Mouse (Mus musculus) lung, adult 2 months (tissue): ENCODE data around the gene Ccr4. TPM values are rescaled to one million over a fixed set of nuclear protein-coding genes. Genes with fewer than 3 reads are reported as not detected.
"Not testable (repeated sequence)": the region's sequence is repeated elsewhere in the genome, so short reads cannot be mapped to it uniquely, and the experiment has no call there.

ENCODE experiments used
- DNase-seq: peaks from one replicate; pipeline ENCODE4 v3.0.0; 2022
- H3K4me1 ChIP-seq: fragments of 200-500 bp; 2 replicates; pipeline ENCODE4 v1.6.1; 2011; ENCODE audit warnings: low read length; ENCODE audit not compliant: control insufficient read depth, insufficient read depth
- H3K4me3 ChIP-seq: fragments of 200-500 bp; replicated peaks from 2 replicates; pipeline ENCODE3; 2011; ENCODE audit warnings: low read depth, mild to moderate bottlenecking, control low read depth, low read length; ENCODE audit errors: extremely low read depth
- CTCF ChIP-seq: fragments of 200-500 bp; IDR thresholded peaks from 2 replicates; pipeline ENCODE4 v1.5.1; 2011; ENCODE audit warnings: mild to moderate bottlenecking, low read length, control low read depth; ENCODE audit not compliant: insufficient read depth
- POLR2A ChIP-seq: fragments of 200-500 bp; IDR thresholded peaks from 2 replicates; pipeline ENCODE4 v1.6.1; 2011; ENCODE audit warnings: low read depth, mild to moderate bottlenecking, control low read depth, low read length, borderline replicate concordance; ENCODE audit errors: extremely low read depth
- WGBS: fragments of 180-500 bp; shearing (Covaris S2); methylation state at CpG from one replicate; pipeline ENCODE4 v1.1.7; 2018; 5-methylcytosine and 5-hydroxymethylcytosine counted together
- polyA plus RNA-seq: library from polyadenylated mRNA; depleted of rRNA; stranded (reverse); fragments of >200 nt; gene quantifications from 2 replicates; pipeline ENCODE4 v1.2.3, GENCODE M21; 2012

Gene Ccr4
- polyA plus RNA-seq, 1 experiment: 0.69 TPM

DNA sequence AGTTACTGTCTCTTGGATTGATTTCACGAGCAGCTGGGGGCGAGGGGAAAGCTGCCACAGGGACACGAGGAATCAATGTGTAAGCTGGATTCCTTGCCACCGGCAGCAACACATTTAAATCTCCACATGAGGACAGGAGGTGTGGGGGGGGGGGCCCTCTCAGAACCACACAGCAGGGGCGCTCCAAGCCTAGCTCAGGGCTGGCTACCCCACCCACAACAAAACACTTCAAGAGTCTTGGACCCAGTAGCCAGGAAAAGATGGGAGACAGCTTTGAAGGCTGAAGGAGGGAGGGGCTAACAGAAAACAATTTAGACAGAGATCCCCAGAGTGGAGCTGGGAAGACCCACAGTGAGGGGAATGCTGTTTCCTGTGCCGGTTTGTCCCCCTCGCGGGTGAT lies 21.2 kb upstream of the Ccr4 start:
- 36% methylated on average over 8 of the region's 8 CpGs for WGBS
- TF ChIP-seq POLR2A (no peak), CTCF (no peak)
- DNase-seq: no peak
- Histone ChIP-seq H3K4me1 (peaks cover 2% of the 10 kb centered on the region; the same call in 1 of the 2 replicates), H3K4me3 (no peak overlapping the region)

DNA sequence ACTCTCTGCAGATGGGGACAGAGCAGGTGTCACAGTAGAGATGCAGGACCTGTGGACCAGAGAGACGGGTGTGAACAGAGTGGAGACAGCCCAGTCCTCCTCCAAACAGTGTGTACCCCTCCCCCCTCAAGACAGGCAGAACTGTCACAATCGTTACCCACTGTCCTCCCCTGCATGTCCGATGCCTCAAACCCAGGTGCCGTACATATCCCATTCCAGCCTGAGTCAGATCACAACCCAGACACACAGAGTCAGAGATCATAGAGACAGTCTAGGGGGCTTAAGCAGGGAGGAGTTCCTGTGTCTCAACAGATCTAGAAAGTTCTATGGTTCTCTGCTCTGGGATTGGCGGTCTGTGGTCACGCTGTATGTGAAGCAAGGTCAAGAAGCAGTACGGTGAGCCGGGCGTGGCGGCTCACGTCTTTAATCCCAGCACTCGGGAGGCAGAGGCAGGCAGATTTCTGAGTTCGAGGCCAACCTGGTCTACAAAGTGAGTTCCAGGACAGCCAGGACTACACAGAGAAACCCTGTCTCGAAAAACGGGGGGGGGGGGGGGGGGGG lies 20.4 kb upstream of the Ccr4 start:
- H3K4me1 ChIP-seq: peaks cover 2% of the 10 kb centered on the region; the same call in 1 of the 2 replicates
- TF ChIP-seq CTCF (no peak), POLR2A (no peak)
- WGBS: 82% methylated on average over 15 of the region's 15 CpGs
- DNase-seq: no peak
- H3K4me3 ChIP-seq: no peak overlapping the region

DNA sequence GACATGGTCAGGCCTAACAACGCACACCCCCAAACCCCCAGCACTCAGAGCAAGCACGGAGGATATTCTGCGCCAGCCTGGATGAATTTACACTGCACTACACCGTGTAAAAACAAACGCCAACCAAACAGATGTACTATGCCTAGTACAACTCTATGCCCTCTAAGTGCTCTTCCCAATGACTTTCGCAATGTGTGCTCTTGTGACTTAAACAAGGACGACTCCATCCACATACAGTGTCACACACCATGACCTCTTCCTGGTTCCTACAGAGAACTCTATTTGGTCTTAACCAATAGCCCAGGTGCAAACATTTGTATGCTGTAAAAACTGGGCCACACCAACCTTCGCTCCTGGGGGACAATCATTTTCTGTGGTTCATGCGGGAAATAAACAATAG lies 17.8 kb upstream of the Ccr4 start:
- TF ChIP-seq CTCF: no peak
- no peak for TF ChIP-seq POLR2A
- DNase-seq: no peak
- peaks cover under 1% of the 10 kb centered on the region; the same call in 1 of the 2 replicates for H3K4me1 ChIP-seq
- H3K4me3 ChIP-seq: no peak overlapping the region
- WGBS: 71% methylated on average over 9 of the region's 9 CpGs

DNA sequence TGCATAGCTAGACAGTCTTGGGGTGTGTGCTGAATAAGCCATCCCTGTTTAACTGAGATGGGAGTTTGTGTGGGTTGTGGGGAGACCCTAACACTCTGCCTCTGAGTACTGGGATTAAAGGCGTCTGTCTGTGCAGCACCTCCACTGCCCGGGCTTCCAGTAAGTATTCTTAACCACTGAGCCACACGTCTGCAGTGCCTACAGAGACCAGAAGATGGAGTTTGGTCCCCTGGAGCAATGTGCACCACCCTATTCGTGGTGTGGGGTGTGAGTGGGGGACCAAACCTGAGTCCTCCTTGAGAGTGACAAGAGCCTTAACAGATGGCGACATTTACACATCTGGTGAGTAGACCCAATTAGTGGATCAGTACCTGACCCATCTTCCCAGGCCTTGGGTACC lies 17.3 kb upstream of the Ccr4 start:
- WGBS: 49% methylated on average over 5 of the region's 5 CpGs

DNA sequence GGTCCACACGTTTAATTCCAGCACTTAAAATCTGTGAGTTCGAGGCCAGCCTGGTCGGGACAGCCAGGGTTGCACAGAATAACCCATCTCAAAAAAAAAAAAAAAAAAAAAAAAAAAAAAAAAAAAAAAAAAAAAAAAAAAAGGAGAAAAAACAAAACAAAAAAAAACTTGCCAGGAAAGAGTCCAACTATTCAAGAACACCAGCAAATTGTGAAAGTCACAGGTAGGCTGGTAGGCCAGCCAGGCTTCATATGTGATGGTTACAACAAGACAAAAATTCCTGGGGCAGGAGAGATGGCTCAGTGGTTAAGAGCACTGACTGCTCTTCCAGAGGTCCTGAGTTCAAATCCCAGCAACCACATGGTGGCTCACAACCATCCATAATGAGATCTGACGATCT lies 15.8 kb upstream of the Ccr4 start:
- WGBS: 72% methylated on average over 4 of the region's 4 CpGs
- not testable (repeated sequence) for H3K4me3 ChIP-seq, DNase-seq

More for the DNA sequence above, 17.3 kb upstream of the Ccr4 start:
- no peaks in the 10 kb centered on the region; the same call in 1 of the 2 replicates for H3K4me1 ChIP-seq
- DNase-seq: no peak
- no peak overlapping the region for H3K4me3 ChIP-seq
- TF ChIP-seq POLR2A (no peak), CTCF (no peak)

DNA sequence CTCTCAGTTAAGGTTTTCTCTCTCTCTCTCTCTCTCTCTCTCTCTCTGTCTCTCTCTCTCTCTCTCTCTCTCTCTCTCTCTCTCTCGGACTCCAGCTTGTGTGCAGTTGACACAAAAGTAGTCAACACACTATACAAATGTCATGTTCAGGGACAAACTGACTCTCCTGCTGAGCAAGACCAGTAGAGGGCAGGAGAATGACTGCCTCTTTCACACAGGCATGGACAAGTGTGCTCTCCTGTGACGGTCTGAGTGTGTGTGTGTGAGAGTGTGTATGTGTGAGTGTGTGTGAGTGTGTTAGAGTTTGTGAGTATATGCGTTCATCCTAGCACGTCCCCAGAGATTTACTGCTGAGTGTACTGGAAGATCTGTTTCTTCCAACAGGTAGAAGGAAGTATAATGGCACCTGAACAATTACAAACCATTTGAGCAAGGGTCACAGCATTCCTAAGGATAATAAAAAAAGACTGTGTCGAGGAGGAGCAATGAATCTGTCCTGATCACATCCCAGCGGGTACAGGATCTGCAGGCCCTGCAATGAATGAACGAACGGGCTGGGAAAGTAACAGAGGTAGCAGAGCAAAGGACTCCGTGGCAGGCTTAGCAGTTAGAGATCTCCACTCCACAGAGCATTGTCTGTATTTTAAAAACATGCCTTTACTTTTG lies 14.2 kb upstream of the Ccr4 start:
- Histone ChIP-seq H3K4me3 (no peak overlapping the region), H3K4me1 (0 out of 2 replicates have a peak, but pooled peaks cover 3% of the 10 kb centered on the region)
- DNase-seq: no peak
- TF ChIP-seq POLR2A (no peak), CTCF (no peak)
- 59% methylated on average over 9 of the region's 9 CpGs for WGBS

More for the DNA sequence above, 15.8 kb upstream of the Ccr4 start:
- not testable (repeated sequence) for H3K4me1 ChIP-seq

DNA sequence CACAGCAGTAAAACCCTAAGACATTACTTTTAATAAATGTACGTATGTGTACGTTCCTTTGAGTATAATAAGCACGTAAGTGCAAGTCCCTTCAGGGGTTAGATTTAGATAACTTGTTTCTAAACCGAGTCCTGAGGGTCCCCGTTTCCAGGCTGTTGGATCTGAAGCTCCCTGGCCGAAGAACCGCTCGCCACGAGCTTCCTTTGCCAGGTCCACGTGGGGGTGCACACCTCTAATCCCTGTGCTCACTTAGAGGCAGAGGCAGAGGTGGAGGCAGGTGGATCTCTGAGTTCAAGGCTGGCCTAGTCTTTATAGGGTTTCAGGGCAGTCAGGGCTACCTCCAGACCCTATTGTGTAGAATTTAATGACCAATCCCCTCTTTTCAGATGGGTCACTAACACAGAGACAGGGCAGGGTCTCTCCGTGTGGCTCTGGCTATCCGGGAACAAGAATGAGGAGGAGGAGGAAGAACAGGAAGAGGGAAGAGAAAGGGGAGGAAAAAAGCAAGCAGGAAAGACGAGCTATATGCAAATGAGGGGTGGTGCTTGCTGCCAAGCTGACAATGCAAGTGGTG lies 13.3 kb upstream of the Ccr4 start:
- TF ChIP-seq POLR2A (no peak), CTCF (no peak)
- DNase-seq: no peak
- Histone ChIP-seq H3K4me3 (no peak overlapping the region), H3K4me1 (0 out of 2 replicates have a peak, but pooled peaks cover 3% of the 10 kb centered on the region)
- WGBS: 77% methylated on average over 13 of the region's 13 CpGs

DNA sequence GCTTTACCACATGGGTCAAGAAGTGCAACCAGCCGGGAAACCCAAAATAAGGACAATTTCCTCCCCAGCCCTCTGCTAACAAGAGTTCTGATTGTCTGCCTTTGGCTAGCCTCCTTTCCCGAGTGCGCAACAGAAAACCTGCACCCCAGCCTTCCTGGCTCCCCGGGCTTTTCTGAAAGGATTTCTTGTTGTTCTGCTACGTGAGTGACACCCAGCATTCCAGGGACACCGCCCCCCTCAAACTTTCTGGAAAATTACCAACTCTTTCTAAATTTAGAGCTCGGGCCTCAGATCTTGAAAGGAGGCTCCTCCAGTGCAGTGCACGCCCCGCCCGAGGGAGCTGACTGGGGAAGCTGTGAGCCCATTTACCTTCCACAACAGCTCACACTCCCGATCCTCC lies 10.6 kb upstream of the Ccr4 start, which contains the start of gene C130032M10Rik:
TSS of gene C130032M10Rik (plus strand) at position 334 of the 400 bp plus-strand sequence.
- WGBS: 32% methylated on average over 11 of the region's 11 CpGs
- DNase-seq: no peak
- TF ChIP-seq POLR2A: no peak
- TF ChIP-seq CTCF: no peak
- 0 out of 2 replicates have a peak, but pooled peaks cover 3% of the 10 kb centered on the region for H3K4me1 ChIP-seq
- H3K4me3 ChIP-seq: no peak within 1 kb of the TSS

DNA sequence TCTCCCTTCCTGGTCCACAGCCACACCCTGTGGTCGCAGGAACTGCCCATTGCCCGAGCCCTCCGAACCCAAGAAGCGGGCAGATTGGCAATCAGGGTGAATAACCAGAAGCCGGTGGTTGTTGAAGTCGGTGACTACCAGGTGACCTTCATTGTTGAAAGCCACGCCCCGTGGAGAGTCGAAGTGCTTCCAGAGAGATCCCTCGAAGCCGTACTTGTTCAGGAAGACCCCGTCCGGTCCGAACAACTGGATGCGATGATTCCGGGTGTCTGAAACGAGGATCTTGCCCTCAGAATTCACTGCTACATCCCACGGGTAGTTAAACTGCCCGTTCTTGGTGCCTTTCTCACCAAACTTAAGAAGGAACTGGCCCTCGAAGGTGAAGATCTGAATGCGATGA lies 8.1 kb upstream of the Ccr4 start:
- H3K4me1 ChIP-seq: 0 out of 2 replicates have a peak, but pooled peaks cover 3% of the 10 kb centered on the region
- H3K4me3 ChIP-seq: no peak overlapping the region
- 97% methylated on average over 21 of the region's 21 CpGs for WGBS
- TF ChIP-seq CTCF (no peak), POLR2A (no peak)
- no peak for DNase-seq

DNA sequence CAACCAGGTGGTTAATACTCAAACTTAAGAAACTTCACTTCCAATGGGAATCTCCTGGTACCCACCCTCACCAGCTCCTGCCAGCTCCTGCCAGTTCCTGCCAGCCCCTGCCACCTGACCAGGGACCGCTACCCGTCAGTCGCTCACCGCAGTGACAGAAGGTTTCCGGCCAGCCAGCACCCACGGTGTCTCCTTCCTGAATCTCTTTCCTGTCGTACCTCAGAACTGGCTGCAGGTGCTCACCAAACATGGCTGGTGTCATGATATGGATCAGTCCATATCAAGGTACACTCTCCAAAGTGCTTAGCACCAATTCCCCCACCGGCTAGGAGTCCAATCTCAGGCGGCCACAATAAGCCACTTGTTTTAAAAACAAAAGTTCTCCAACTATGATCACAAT lies 5.1 kb upstream of the Ccr4 start:
- TF ChIP-seq POLR2A: no peak
- TF ChIP-seq CTCF: no peak
- no peak for DNase-seq
- WGBS: 85% methylated on average over 9 of the region's 9 CpGs
- Histone ChIP-seq H3K4me1 (no peaks in the 10 kb centered on the region), H3K4me3 (no peak overlapping the region)
